Mouse (Mus musculus) midbrain, postnatal 0 days (tissue): Measurements from ENCODE around the gene Gm7030. TPM values are rescaled to one million over a fixed set of nuclear protein-coding genes. Genes with fewer than 3 reads are reported as not detected.
"Not testable (repeated sequence)": the region's sequence is repeated elsewhere in the genome, so short reads cannot be mapped to it uniquely, and the experiment has no call there.

ENCODE experiments used
- ATAC-seq: fragments of 200-750 bp; cut with Nextera tagmentation; 2 replicates; pipeline ENCODE4 v1.8.0; 2017; ENCODE audit warnings: moderate number of reproducible peaks, mild to moderate bottlenecking, moderate TSS enrichment, moderate library complexity; ENCODE audit not compliant: low FRiP score
- DNase-seq: peaks from one replicate; pipeline ENCODE4 v3.0.0-alpha.2; 2015; ENCODE audit warnings: low spot score
- H3K27ac ChIP-seq: fragments of 300-500 bp; sonication (generic); 2 replicates; pipeline ENCODE4 v1.5.1; 2014; ENCODE audit warnings: low read depth, mild to moderate bottlenecking, low read length, mixed read lengths
- H3K27me3 ChIP-seq: fragments of 300-500 bp; sonication (generic); 2 replicates; pipeline ENCODE4 v1.6.1; 2014; ENCODE audit warnings: low read length, control low read depth, mixed read lengths; ENCODE audit not compliant: insufficient read depth
- H3K36me3 ChIP-seq: fragments of 300-500 bp; sonication (generic); 2 replicates; pipeline ENCODE4 v1.6.1; 2014; ENCODE audit warnings: low read length, control low read depth, mixed read lengths; ENCODE audit not compliant: insufficient read depth
- H3K4me1 ChIP-seq: fragments of 300-500 bp; sonication (generic); 2 replicates; pipeline ENCODE4 v1.6.1; 2014; ENCODE audit warnings: mild to moderate bottlenecking, control low read depth, antibody characterized with exemption, low read length, mixed read lengths; ENCODE audit not compliant: insufficient read depth
- H3K4me2 ChIP-seq: fragments of 300-500 bp; sonication (generic); 2 replicates; pipeline ENCODE4 v1.6.1; 2014; ENCODE audit warnings: low read depth, mild to moderate bottlenecking, low read length, mixed read lengths; ENCODE audit not compliant: poor library complexity, severe bottlenecking
- H3K4me3 ChIP-seq: fragments of 300-500 bp; sonication (generic); 2 replicates; pipeline ENCODE4 v1.5.1; 2014; ENCODE audit warnings: low read depth, mild to moderate bottlenecking, low read length, moderate library complexity
- H3K9ac ChIP-seq: fragments of 300-500 bp; sonication (generic); replicated peaks from 2 replicates; pipeline ENCODE4 v1.6.1; 2014; ENCODE audit warnings: mild to moderate bottlenecking, low read length, moderate library complexity, mixed read lengths; ENCODE audit not compliant: poor library complexity, severe bottlenecking
- H3K9me3 ChIP-seq: fragments of 300-500 bp; sonication (generic); 2 replicates; pipeline ENCODE4 v1.6.1; 2016; ENCODE audit warnings: low read length, control low read depth
- CTCF ChIP-seq: IDR thresholded peaks from 2 replicates; pipeline ENCODE4 v1.5.1; 2016; ENCODE audit warnings: antibody characterized with exemption, mild to moderate bottlenecking
- WGBS: fragments of 180-500 bp; shearing (Covaris S2); extraction: QIAGEN DNeasy Blood & Tissue Kit; methylation state at CpG from one replicate; pipeline ENCODE4 v1.1.7; 2014; 5-methylcytosine and 5-hydroxymethylcytosine counted together
- polyA plus RNA-seq: library from polyadenylated mRNA; unstranded; fragments of >200 nt; fragmentation: Nextera tagmentation; extraction: Ambion mirVana; gene quantifications from 2 replicates; pipeline ENCODE4 v1.2.1, GENCODE M21; 2015
- total RNA-seq: library from RNA; depleted of rRNA; stranded (reverse); fragments of >200 nt; gene quantifications from 2 replicates; pipeline ENCODE4 v1.2.3, GENCODE M21; 2014

The Gm7030 gene
- total and polyA plus RNA-seq, 2 experiments from 2014 or later: not detected

DNA sequence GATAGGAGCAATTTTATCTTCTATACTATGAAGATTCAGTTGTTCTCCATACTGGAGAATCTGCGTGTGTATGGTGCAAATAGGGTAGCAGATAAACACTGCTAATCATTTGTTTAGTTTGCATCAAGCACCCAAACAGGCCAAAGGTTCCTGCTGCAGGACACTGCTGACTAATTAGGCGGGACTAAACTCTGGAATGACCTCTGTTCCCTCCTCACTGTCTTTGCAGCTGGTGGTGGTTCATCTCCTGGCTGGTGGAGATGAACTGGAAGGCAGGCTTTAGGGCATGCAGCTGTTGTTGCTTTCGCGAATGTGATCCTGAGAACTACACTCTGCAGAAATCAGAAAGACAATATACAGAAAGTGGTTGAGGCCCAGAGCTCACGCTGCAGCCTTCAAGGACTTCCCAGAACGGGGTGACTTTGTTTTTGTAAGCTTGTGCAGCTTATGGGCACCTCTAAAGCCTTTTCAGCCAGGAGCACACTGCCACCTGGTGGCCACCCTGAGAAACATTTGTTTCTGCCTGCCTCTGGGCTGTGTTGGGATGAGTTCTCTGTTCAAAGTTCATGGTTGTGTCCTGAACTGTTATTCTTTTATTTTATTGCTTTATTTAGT lies 15.1 kb downstream of the Gm7030 start:
- not testable (repeated sequence) for H3K9ac ChIP-seq, H3K4me3 ChIP-seq, H3K9me3 ChIP-seq, H3K4me2 ChIP-seq, H3K4me1 ChIP-seq, ATAC-seq, H3K27me3 ChIP-seq, H3K27ac ChIP-seq, H3K36me3 ChIP-seq
- TF ChIP-seq CTCF: peak; percentile 73
- peak; percentile 61 for DNase-seq
- 16% methylated on average over 6 of the region's 6 CpGs for WGBS

DNA sequence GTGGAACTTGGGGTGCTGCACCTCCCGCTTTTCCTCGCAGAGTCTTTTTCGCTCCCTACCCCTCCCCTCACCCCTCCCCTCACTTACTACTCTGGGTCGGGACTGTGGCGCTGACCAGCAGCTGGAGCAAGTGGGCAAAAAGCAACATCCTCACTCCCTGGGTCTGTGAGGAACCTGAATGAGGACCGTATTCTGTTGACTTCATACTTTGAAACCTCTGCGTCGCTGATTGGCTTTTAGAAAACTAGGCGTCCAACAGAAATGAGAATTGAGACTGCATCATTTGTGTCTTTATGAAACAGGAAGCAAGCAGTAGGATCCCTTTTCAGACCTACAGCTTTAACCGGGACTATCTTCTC lies 17.7 kb downstream of the Gm7030 start:
- not testable (repeated sequence) for H3K9me3 ChIP-seq, H3K9ac ChIP-seq, H3K27ac ChIP-seq, H3K4me1 ChIP-seq, H3K36me3 ChIP-seq, H3K27me3 ChIP-seq
- ATAC-seq: peak; percentile 48; the same call in 1 of the 2 replicates
- peak overlapping the region; percentile 78 for H3K4me2 ChIP-seq
- peak overlapping the region; percentile 40 for H3K4me3 ChIP-seq
- 2% methylated on average over 10 of the region's 10 CpGs for WGBS
- peak; percentile 56 for DNase-seq

DNA sequence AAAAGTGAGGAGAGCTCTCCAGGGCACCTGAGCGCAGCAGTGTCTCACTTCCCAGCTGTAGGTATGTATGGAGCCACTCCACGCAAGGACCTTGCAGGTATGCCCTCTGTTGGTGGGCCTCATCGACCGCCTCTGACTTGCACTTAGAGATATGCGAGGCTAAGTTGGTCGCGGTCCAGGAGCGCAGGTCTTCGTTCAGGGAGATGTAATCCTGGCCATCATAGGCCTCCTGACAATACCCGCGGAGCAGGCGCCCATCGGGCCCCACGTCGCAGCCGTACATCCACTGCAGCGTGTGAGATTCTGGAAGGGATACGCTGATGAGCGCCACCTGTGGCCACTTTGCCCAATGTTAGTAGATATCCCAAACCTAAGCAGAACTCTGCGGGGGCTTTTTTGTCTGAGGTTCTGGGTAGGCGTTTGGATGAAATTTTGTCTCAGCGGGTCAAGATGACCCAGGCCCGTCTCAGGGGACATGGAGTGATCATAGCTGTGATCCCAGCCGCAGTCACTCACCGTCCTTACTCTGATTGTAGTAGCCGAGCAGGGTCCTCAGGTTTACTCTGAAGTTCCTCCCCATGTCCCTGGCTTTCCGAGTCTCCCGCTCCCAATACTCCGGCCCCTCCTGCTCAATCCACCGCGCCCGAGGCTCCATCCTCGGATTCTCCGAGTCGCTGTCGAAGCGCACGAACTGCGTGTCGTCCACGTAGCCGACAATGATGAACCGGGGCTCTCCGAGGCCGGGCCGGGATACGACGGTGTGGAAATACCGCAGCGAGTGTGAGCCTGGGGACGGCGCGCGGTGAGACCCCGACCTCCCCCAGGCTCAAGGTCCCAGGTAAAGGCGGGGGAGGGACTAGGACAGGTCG lies 18.4 kb downstream of the Gm7030 start:
- H3K27me3 ChIP-seq, H3K9ac ChIP-seq, DNase-seq, H3K36me3 ChIP-seq, H3K4me1 ChIP-seq, H3K9me3 ChIP-seq, H3K27ac ChIP-seq: not testable (repeated sequence)
- WGBS: 1% methylated on average over 57 of the region's 57 CpGs
- peak; percentile 53 for TF ChIP-seq CTCF
- H3K4me2 ChIP-seq: peak overlapping the region; percentile 78
- H3K4me3 ChIP-seq: peak overlapping the region; percentile 40
- peak; percentile 82 for ATAC-seq

DNA sequence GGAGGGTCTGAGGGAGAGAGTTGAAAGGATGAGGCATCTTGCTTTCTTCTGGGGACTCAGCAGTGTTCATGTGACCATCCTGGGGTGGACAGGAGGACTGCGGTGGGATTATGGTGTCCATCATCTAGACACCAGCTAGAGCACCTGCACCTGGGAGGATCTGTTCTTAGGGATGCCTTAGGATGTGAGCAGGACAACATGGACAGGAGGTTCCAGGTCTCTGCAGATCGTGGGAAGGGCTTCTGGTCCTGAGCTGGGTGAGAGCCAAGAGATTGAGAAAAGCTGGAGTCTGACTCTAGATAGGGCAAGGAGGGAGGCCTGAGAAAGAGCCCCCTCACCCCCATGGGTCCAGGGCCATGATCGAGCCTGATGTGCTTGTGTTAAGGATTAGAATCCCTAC lies 19.1 kb downstream of the Gm7030 start:
- H3K9me3 ChIP-seq, H3K4me3 ChIP-seq, ATAC-seq, H3K36me3 ChIP-seq, H3K27me3 ChIP-seq, H3K9ac ChIP-seq, H3K4me1 ChIP-seq, DNase-seq, H3K27ac ChIP-seq: not testable (repeated sequence)
- 53% methylated on average over 3 of the region's 3 CpGs for WGBS
- H3K4me2 ChIP-seq: peak overlapping the region; percentile 78; the same call in 1 of the 2 replicates

DNA sequence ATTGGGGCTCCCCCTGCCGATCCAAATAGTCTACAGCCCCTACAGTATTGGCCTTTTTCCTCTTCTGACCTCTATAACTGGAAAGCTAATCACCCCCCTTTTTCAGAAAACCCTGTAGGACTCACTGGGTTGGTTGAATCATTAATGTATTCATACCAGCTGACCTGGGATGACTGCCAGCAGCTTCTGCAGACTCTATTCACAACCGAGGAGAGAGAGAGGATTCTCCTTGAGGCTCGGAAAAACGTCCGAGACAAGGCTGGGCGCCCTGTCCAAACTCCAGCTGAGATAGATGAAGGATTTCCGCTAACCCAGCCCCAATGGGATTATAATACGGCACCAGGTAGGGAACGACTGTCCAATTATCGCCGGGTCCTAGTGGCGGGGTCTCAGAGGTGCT lies 27.1 kb downstream of the Gm7030 start:
- not testable (repeated sequence) for ATAC-seq, H3K4me2 ChIP-seq, DNase-seq, H3K4me1 ChIP-seq, H3K27me3 ChIP-seq, H3K27ac ChIP-seq, H3K4me3 ChIP-seq, H3K9me3 ChIP-seq, H3K9ac ChIP-seq, H3K36me3 ChIP-seq
- WGBS: 71% methylated on average over 11 of the region's 12 CpGs

DNA sequence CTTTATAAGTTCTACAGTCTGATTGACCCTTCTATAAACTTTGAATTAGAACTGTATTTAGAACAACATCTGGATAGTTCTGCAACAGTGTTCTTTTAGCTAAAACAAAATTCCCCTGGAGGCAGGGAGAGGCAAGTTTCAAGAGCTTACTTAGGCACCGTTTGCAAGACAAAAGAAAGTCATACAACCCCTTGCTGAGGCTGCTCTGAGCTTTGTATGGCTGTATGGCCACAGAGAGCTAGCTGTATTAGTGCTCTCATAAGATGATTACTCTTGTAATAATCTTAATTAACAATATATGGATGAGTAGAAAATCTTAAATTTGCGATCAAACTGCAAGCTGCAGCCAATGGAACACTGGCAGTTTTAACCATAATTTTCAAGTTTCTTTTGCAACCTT lies 29.6 kb downstream of the Gm7030 start:
- DNase-seq, H3K27me3 ChIP-seq, H3K4me2 ChIP-seq, ATAC-seq, H3K4me3 ChIP-seq, H3K9me3 ChIP-seq, H3K9ac ChIP-seq, H3K27ac ChIP-seq, H3K4me1 ChIP-seq, H3K36me3 ChIP-seq: not testable (repeated sequence)
- WGBS: 45% methylated on average over 2 of the region's 2 CpGs
